Mouse (Mus musculus) midbrain, embryonic 14.5 days (tissue): ENCODE data around the gene Cygb. TPM values are rescaled to one million over a fixed set of nuclear protein-coding genes. Genes with fewer than 3 reads are reported as not detected.
"Not testable (repeated sequence)": the region's sequence is repeated elsewhere in the genome, so short reads cannot be mapped to it uniquely, and the experiment has no call there.

Experiments
- ATAC-seq: fragments of 200-750 bp; cut with Nextera tagmentation; 2 replicates; pipeline ENCODE4 v1.8.0; 2017; ENCODE audit warnings: moderate number of reproducible peaks, moderate library complexity; ENCODE audit not compliant: low FRiP score, low TSS enrichment
- DNase-seq: peaks from one replicate; pipeline ENCODE4 v3.0.0-alpha.2; 2015
- H3K27ac ChIP-seq: fragments of 300-500 bp; sonication (generic); replicated peaks from 2 replicates; pipeline ENCODE4 v1.5.1; 2014; ENCODE audit warnings: mild to moderate bottlenecking, low read depth, low read length, moderate library complexity
- H3K27me3 ChIP-seq: fragments of 300-500 bp; sonication (generic); 2 replicates; pipeline ENCODE4 v1.6.1; 2014; ENCODE audit warnings: low read length, control low read depth, mixed read lengths; ENCODE audit not compliant: control insufficient read depth, insufficient read depth
- H3K36me3 ChIP-seq: fragments of 300-500 bp; sonication (generic); 2 replicates; pipeline ENCODE4 v1.6.1; 2014; ENCODE audit warnings: low read length, control low read depth; ENCODE audit not compliant: control insufficient read depth, insufficient read depth
- H3K4me1 ChIP-seq: fragments of 300-500 bp; sonication (generic); 2 replicates; pipeline ENCODE4 v1.6.1; 2014; ENCODE audit warnings: mild to moderate bottlenecking, antibody characterized with exemption, low read length, control low read depth; ENCODE audit not compliant: control insufficient read depth, insufficient read depth
- H3K4me2 ChIP-seq: fragments of 300-500 bp; sonication (generic); 2 replicates; pipeline ENCODE4 v1.6.1; 2014; ENCODE audit warnings: mild to moderate bottlenecking, low read length, moderate library complexity
- H3K4me3 ChIP-seq: fragments of 300-500 bp; sonication (generic); replicated peaks from 2 replicates; pipeline ENCODE4 v1.5.1; 2014; ENCODE audit warnings: low read depth, low read length
- H3K9ac ChIP-seq: fragments of 300-500 bp; sonication (generic); replicated peaks from 2 replicates; pipeline ENCODE4 v1.6.1; 2014; ENCODE audit warnings: mild to moderate bottlenecking, low read length, moderate library complexity
- H3K9me3 ChIP-seq: fragments of 300-500 bp; sonication (generic); 2 replicates; pipeline ENCODE4 v1.6.1; 2016; ENCODE audit warnings: low read length, control low read depth, mixed read lengths; ENCODE audit not compliant: control insufficient read depth
- WGBS: fragments of 180-500 bp; shearing (Covaris S2); extraction: QIAGEN DNeasy Blood & Tissue Kit; methylation state at CpG from one replicate; pipeline ENCODE4 v1.1.7; 2014; 5-methylcytosine and 5-hydroxymethylcytosine counted together
- polyA plus RNA-seq: library from polyadenylated mRNA; unstranded; fragments of >200 nt; fragmentation: Nextera tagmentation; extraction: Ambion mirVana; gene quantifications from 2 replicates; pipeline ENCODE4 v1.2.1, GENCODE M21; 2014

The Cygb gene
- polyA plus RNA-seq, 1 experiment from 2014 or later = 19.1 TPM

GRCm38 (mm10) chr11:116611168-116611567 lies 42.9 kb downstream of the Cygb start:
- H3K27ac ChIP-seq, ATAC-seq, DNase-seq, H3K4me1 ChIP-seq, H3K36me3 ChIP-seq, H3K9me3 ChIP-seq, H3K4me3 ChIP-seq, H3K27me3 ChIP-seq, H3K9ac ChIP-seq, H3K4me2 ChIP-seq: not testable (repeated sequence)
- 81% methylated on average over 9 of the region's 9 CpGs for WGBS

GRCm38 (mm10) chr11:116609965-116610630 lies 44.0 kb downstream of the Cygb start:
- Histone ChIP-seq H3K36me3 (no peaks in the 10 kb centered on the region), H3K27ac (no peak overlapping the region), H3K4me1 (no peaks in the 10 kb centered on the region), H3K27me3 (no peaks in the 10 kb centered on the region), H3K4me2 (no peak overlapping the region), H3K4me3 (no peak overlapping the region), H3K9ac (no peak overlapping the region), H3K9me3 (no peaks in the 10 kb centered on the region)
- no peak for ATAC-seq
- no peak for DNase-seq
- WGBS = 87% methylated on average over 15 of the region's 15 CpGs

GRCm38 (mm10) chr11:116607717-116608116 lies 46.4 kb downstream of the Cygb start:
- Histone ChIP-seq H3K4me3 (no peak overlapping the region), H3K36me3 (no peaks in the 10 kb centered on the region), H3K27me3 (no peaks in the 10 kb centered on the region), H3K4me2 (no peak overlapping the region), H3K27ac (no peak overlapping the region), H3K4me1 (no peaks in the 10 kb centered on the region), H3K9me3 (no peaks in the 10 kb centered on the region), H3K9ac (no peak overlapping the region)
- no peak for ATAC-seq
- 86% methylated on average over 3 of the region's 3 CpGs for WGBS
- no peak for DNase-seq

GRCm38 (mm10) chr11:116604097-116604496 lies 50.0 kb downstream of the Cygb start:
- H3K4me2 ChIP-seq = no peak overlapping the region
- ATAC-seq = no peak
- 90% methylated on average over 12 of the region's 12 CpGs for WGBS
- H3K4me1 ChIP-seq = no peaks in the 10 kb centered on the region
- H3K9me3 ChIP-seq = no peaks in the 10 kb centered on the region
- no peak for DNase-seq
- no peaks in the 10 kb centered on the region for H3K27me3 ChIP-seq
- no peaks in the 10 kb centered on the region for H3K36me3 ChIP-seq
- no peak overlapping the region for H3K4me3 ChIP-seq
- H3K27ac ChIP-seq = no peak overlapping the region
- H3K9ac ChIP-seq = no peak overlapping the region

- H3K9ac ChIP-seq = no peak overlapping the region
- 89% methylated on average over 10 of the region's 10 CpGs for WGBS
- H3K4me3 ChIP-seq = no peak overlapping the region
- H3K27ac ChIP-seq = no peak overlapping the region
- no peaks in the 10 kb centered on the region for H3K9me3 ChIP-seq
- H3K4me1 ChIP-seq = no peaks in the 10 kb centered on the region
- H3K36me3 ChIP-seq = no peaks in the 10 kb centered on the region
- ATAC-seq (no peak), DNase-seq (no peak)
- no peaks in the 10 kb centered on the region for H3K27me3 ChIP-seq
- H3K4me2 ChIP-seq = no peak overlapping the region
These were observed 50.8 kb downstream of the Cygb start for GRCm38 (mm10) chr11:116603339-116603738.

- no peaks in the 10 kb centered on the region for H3K4me1 ChIP-seq
- H3K9me3 ChIP-seq = no peaks in the 10 kb centered on the region
- H3K27ac ChIP-seq = no peak overlapping the region
- no peaks in the 10 kb centered on the region for H3K36me3 ChIP-seq
- H3K9ac ChIP-seq = no peak overlapping the region
- DNase-seq = no peak
- no peak overlapping the region for H3K4me3 ChIP-seq
- no peak for ATAC-seq
- H3K4me2 ChIP-seq = no peak overlapping the region
- 86% methylated on average over 8 of the region's 8 CpGs for WGBS
- no peaks in the 10 kb centered on the region for H3K27me3 ChIP-seq
These were observed 52.1 kb downstream of the Cygb start for GRCm38 (mm10) chr11:116602043-116602442.

- no peak overlapping the region for H3K9ac ChIP-seq
- H3K4me1 ChIP-seq = no peaks in the 10 kb centered on the region
- no peak overlapping the region for H3K4me2 ChIP-seq
- H3K9me3 ChIP-seq = no peaks in the 10 kb centered on the region
- no peaks in the 10 kb centered on the region for H3K36me3 ChIP-seq
- DNase-seq (no peak), ATAC-seq (no peak)
- WGBS = 93% methylated on average over 8 of the region's 8 CpGs
- H3K4me3 ChIP-seq = no peak overlapping the region
- no peaks in the 10 kb centered on the region for H3K27me3 ChIP-seq
- no peak overlapping the region for H3K27ac ChIP-seq
These were observed 52.9 kb downstream of the Cygb start for GRCm38 (mm10) chr11:116601166-116601565.

GRCm38 (mm10) chr11:116599230-116599629 lies 54.9 kb downstream of the Cygb start:
- H3K9me3 ChIP-seq = no peaks in the 10 kb centered on the region
- no peak overlapping the region for H3K4me3 ChIP-seq
- no peak overlapping the region for H3K9ac ChIP-seq
- ATAC-seq (no peak), DNase-seq (no peak)
- 93% methylated on average over 15 of the region's 15 CpGs for WGBS
- no peaks in the 10 kb centered on the region for H3K27me3 ChIP-seq
- no peak overlapping the region for H3K4me2 ChIP-seq
- H3K4me1 ChIP-seq = no peaks in the 10 kb centered on the region
- H3K27ac ChIP-seq = no peak overlapping the region
- no peaks in the 10 kb centered on the region for H3K36me3 ChIP-seq

GRCm38 (mm10) chr11:116598193-116598592 lies 55.9 kb downstream of the Cygb start:
- H3K27me3 ChIP-seq = no peaks in the 10 kb centered on the region
- no peak overlapping the region for H3K9ac ChIP-seq
- H3K36me3 ChIP-seq = no peaks in the 10 kb centered on the region
- no peak overlapping the region for H3K4me2 ChIP-seq
- H3K27ac ChIP-seq = no peak overlapping the region
- ATAC-seq (no peak), DNase-seq (no peak)
- H3K9me3 ChIP-seq = no peaks in the 10 kb centered on the region
- no peak overlapping the region for H3K4me3 ChIP-seq
- 88% methylated on average over 8 of the region's 8 CpGs for whole genome bisulfite sequencing
- peaks cover 2% of the 10 kb centered on the region for H3K4me1 ChIP-seq
